Mouse (Mus musculus): ENCODE measurements around the gene Hnrnpa1.

Hnrnpa1 gene

GRCm38 (mm10) chr15:103240160-103241028, at the start of gene Hnrnpa1:
Hnrnpa1 (plus strand) TSS chr15:103240432.
- peak; percentile 94 for DNase-seq (ENCODE audit: inconsistent ontology term)

- no peak for DNase-seq (ENCODE audit: inconsistent ontology term)
These were observed 49.4 kb upstream of the Hnrnpa1 start for GRCm38 (mm10) chr15:103190531-103191462.

GRCm38 (mm10) chr15:103193606-103194005, 46.6 kb upstream of the Hnrnpa1 start:
- no peak for DNase-seq (ENCODE audit: inconsistent ontology term)

- no peak for DNase-seq (ENCODE audit: inconsistent ontology term)
These were observed 43.4 kb upstream of the Hnrnpa1 start for GRCm38 (mm10) chr15:103196835-103197234.

GRCm38 (mm10) chr15:103197785-103198184, 42.4 kb upstream of the Hnrnpa1 start:
- DNase-seq (ENCODE audit: inconsistent ontology term): no peak

GRCm38 (mm10) chr15:103202088-103202793, 38.0 kb upstream of the Hnrnpa1 start:
- DNase-seq (ENCODE audit: inconsistent ontology term): no peak

- DNase-seq (ENCODE audit: inconsistent ontology term): no peak
These were observed 35.1 kb upstream of the Hnrnpa1 start for GRCm38 (mm10) chr15:103205156-103205555.

- DNase-seq (ENCODE audit: inconsistent ontology term): peak; percentile 65
These were observed 26.1 kb upstream of the Hnrnpa1 start for GRCm38 (mm10) chr15:103214149-103214548.

- peak; percentile 92 for DNase-seq (ENCODE audit: inconsistent ontology term)
These were observed 25.0 kb upstream of the Hnrnpa1 start for GRCm38 (mm10) chr15:103214971-103215907.

- DNase-seq (ENCODE audit: inconsistent ontology term): no peak
These were observed 24.2 kb upstream of the Hnrnpa1 start for GRCm38 (mm10) chr15:103216052-103216451.

GRCm38 (mm10) chr15:103220785-103221184, 19.4 kb upstream of the Hnrnpa1 start:
- peak; percentile 54 for DNase-seq (ENCODE audit: inconsistent ontology term)

- DNase-seq (ENCODE audit: inconsistent ontology term): peak; percentile 74
These were observed 18.8 kb upstream of the Hnrnpa1 start for GRCm38 (mm10) chr15:103221386-103221785.

GRCm38 (mm10) chr15:103224161-103224560, 16.1 kb upstream of the Hnrnpa1 start:
- DNase-seq (ENCODE audit: inconsistent ontology term): no peak

GRCm38 (mm10) chr15:103227022-103227421, 13.2 kb upstream of the Hnrnpa1 start:
- DNase-seq (ENCODE audit: inconsistent ontology term): peak; percentile 77

- no peak for DNase-seq (ENCODE audit: inconsistent ontology term)
These were observed 12.7 kb upstream of the Hnrnpa1 start for GRCm38 (mm10) chr15:103227572-103227971.

GRCm38 (mm10) chr15:103228904-103229303, 11.3 kb upstream of the Hnrnpa1 start:
- DNase-seq (ENCODE audit: inconsistent ontology term): peak; percentile 75

- no peak for DNase-seq (ENCODE audit: inconsistent ontology term)
These were observed 7.1 kb upstream of the Hnrnpa1 start for GRCm38 (mm10) chr15:103233119-103233518.

- DNase-seq (ENCODE audit: inconsistent ontology term): no peak
These were observed 2.9 kb upstream of the Hnrnpa1 start for GRCm38 (mm10) chr15:103237295-103237694.

- DNase-seq (ENCODE audit: inconsistent ontology term): peak; percentile 96
These were observed 1.0 kb upstream of the Hnrnpa1 start for GRCm38 (mm10) chr15:103239130-103239684.

- DNase-seq (ENCODE audit: inconsistent ontology term): no peak
These were observed 510 bp upstream of the Hnrnpa1 start, which contains the start of gene Cbx5 for GRCm38 (mm10) chr15:103239685-103240159. Cbx5 (minus strand) TSS chr15:103239816.

Measured in Muller cell, postnatal 12 days (primary cell).